Mouse (Mus musculus) stomach, postnatal 0 days (tissue): Measurements from ENCODE around the gene Ern1.
"Not testable (repeated sequence)": the region's sequence is repeated elsewhere in the genome, so short reads cannot be mapped to it uniquely, and the experiment has no call there.

Experiments used
- CTCF ChIP-seq: IDR thresholded peaks from 2 replicates; pipeline ENCODE4 v1.5.1; 2016; ENCODE audit warnings: antibody characterized with exemption, low read depth, mild to moderate bottlenecking, moderate library complexity
- EP300 ChIP-seq: optimal IDR thresholded peaks from 2 replicates; pipeline ENCODE3; 2016; ENCODE audit warnings: antibody characterized with exemption

DNA sequence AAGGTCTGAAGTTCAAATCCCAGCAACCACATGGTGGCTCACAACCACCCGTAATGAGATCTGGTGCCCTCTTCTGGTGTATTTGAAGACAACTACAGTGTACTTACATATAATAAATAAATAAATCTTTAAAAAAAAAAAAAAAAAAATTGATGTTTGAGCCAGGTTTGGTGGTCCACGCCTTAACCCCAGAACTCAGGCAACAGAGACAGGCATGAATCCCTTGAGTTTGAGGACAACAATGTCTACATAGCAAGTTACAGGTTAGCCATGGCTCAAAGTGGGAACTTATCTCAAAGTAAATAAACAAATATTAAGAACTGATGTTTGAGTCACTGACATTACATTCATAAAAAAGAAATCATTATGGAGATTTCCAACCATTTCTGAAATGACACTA is 45.1 kb downstream of the Ern1 start:
- peak; percentile 24; the same call in 1 of the 2 replicates for TF ChIP-seq CTCF
- TF ChIP-seq EP300: not testable (repeated sequence)
